Mouse (Mus musculus) kidney, postnatal 25 days (tissue): ENCODE results near the gene Sema6d.

Experiments
- DNase-seq, 2 experiments: peaks; one replicate each; pipeline ENCODE4 v3.0.0; 2021; ENCODE audit warnings: mixed read lengths in 2 of 2

The Sema6d gene

GRCm38 (mm10) chr2:124621972-124622621, 532.3 kb downstream of the Sema6d start:
- DNase-seq: no peak

- no peak for DNase-seq
These were observed 534.6 kb downstream of the Sema6d start for GRCm38 (mm10) chr2:124624247-124624929.

GRCm38 (mm10) chr2:124626425-124626824, 536.7 kb downstream of the Sema6d start:
- no peak for DNase-seq

- no peak for DNase-seq
These were observed 537.9 kb downstream of the Sema6d start for GRCm38 (mm10) chr2:124627664-124628063.

GRCm38 (mm10) chr2:124628701-124629100, 538.9 kb downstream of the Sema6d start:
- no peak for DNase-seq

- DNase-seq: no peak
These were observed 544.7 kb downstream of the Sema6d start for GRCm38 (mm10) chr2:124634400-124634998.

- no peak for DNase-seq
These were observed 545.6 kb downstream of the Sema6d start for GRCm38 (mm10) chr2:124635271-124635865.

- no peak for DNase-seq
These were observed 547.3 kb downstream of the Sema6d start for GRCm38 (mm10) chr2:124637080-124637479.

- DNase-seq: no peak
These were observed 549.6 kb downstream of the Sema6d start for GRCm38 (mm10) chr2:124639221-124639963.

GRCm38 (mm10) chr2:124640500-124641193, 550.9 kb downstream of the Sema6d start:
- no peak for DNase-seq

GRCm38 (mm10) chr2:124641194-124641558, 551.4 kb downstream of the Sema6d start:
- DNase-seq: no peak

- no peak for DNase-seq
These were observed 552.4 kb downstream of the Sema6d start for GRCm38 (mm10) chr2:124642131-124642530.

GRCm38 (mm10) chr2:124650609-124651008, 560.8 kb downstream of the Sema6d start:
- DNase-seq: no peak

GRCm38 (mm10) chr2:124651146-124651545, 561.4 kb downstream of the Sema6d start:
- DNase-seq: peak; percentile 3 to 40

GRCm38 (mm10) chr2:124653161-124653560, 563.4 kb downstream of the Sema6d start:
- DNase-seq: no peak

GRCm38 (mm10) chr2:124657358-124657757, 567.6 kb downstream of the Sema6d start:
- no peak for DNase-seq

- no peak for DNase-seq
These were observed 568.6 kb downstream of the Sema6d start for GRCm38 (mm10) chr2:124658374-124658773.

GRCm38 (mm10) chr2:124659601-124660000, 569.8 kb downstream of the Sema6d start:
- no peak for DNase-seq

- DNase-seq: no peak
These were observed 570.9 kb downstream of the Sema6d start for GRCm38 (mm10) chr2:124660686-124661085.

GRCm38 (mm10) chr2:124661316-124661715, 571.5 kb downstream of the Sema6d start:
- DNase-seq: no peak

- no peak for DNase-seq
These were observed 572.5 kb downstream of the Sema6d start for GRCm38 (mm10) chr2:124662257-124662656.

- DNase-seq: no peak
These were observed 574.4 kb downstream of the Sema6d start for GRCm38 (mm10) chr2:124664191-124664590.
